Mouse (Mus musculus) liver, embryonic 14.5 days (tissue): ENCODE results near the gene Rab3c. TPM values are rescaled to one million over a fixed set of nuclear protein-coding genes. Genes with fewer than 3 reads are reported as not detected.

Experiments used
- ATAC-seq: fragments of 200-750 bp; cut with Nextera tagmentation; 2 replicates; pipeline ENCODE4 v1.8.0; 2017; ENCODE audit warnings: moderate number of reproducible peaks, mild to moderate bottlenecking, moderate library complexity; ENCODE audit not compliant: insufficient read depth
- DNase-seq, 3 experiments: peaks; one replicate each; pipeline ENCODE4 v3.0.0-alpha.2; 2012 to 2013; ENCODE audit warnings: low read depth in 3 of 3, low spot score in 3 of 3
- H3K27ac ChIP-seq: fragments of 300-500 bp; sonication (generic); 2 replicates; pipeline ENCODE4 v1.5.1; 2014; ENCODE audit warnings: moderate library complexity, mild to moderate bottlenecking, control low read depth, inconsistent platforms
- H3K27me3 ChIP-seq: fragments of 300-500 bp; sonication (generic); 2 replicates; pipeline ENCODE4 v1.6.1; 2014; ENCODE audit warnings: mild to moderate bottlenecking, low read length, moderate library complexity; ENCODE audit not compliant: control insufficient read depth, insufficient read depth
- H3K36me3 ChIP-seq: fragments of 300-500 bp; sonication (generic); replicated peaks from 2 replicates; pipeline ENCODE4 v1.6.1; 2014; ENCODE audit warnings: low read depth; ENCODE audit not compliant: control insufficient read depth, insufficient read depth
- H3K4me1 ChIP-seq, 2 experiments: fragments of 200-500 bp in 1 of 2; fragments of 300-500 bp in 1 of 2; sonication (generic) in 1 of 2; replicated peaks; 2 replicates each; pipeline ENCODE4 v1.6.1; 2012 to 2014; ENCODE audit warnings: antibody characterized with exemption in 1 of 2, inconsistent platforms in 1 of 2, low read length in 1 of 2; ENCODE audit not compliant: control insufficient read depth in 2 of 2, insufficient read depth in 2 of 2
- H3K4me2 ChIP-seq: fragments of 300-500 bp; sonication (generic); 2 replicates; pipeline ENCODE4 v1.6.1; 2014; ENCODE audit warnings: low read depth, mild to moderate bottlenecking, control low read depth, moderate library complexity
- H3K4me3 ChIP-seq, 2 experiments: fragments of 200-500 bp in 1 of 2; fragments of 300-500 bp in 1 of 2; sonication (generic) in 1 of 2; 2 replicates each; pipeline ENCODE4 v1.5.1; 2012 to 2014; ENCODE audit warnings: low read depth in 2 of 2, low read length in 2 of 2, mild to moderate bottlenecking in 2 of 2, control low read depth in 1 of 2, inconsistent platforms in 1 of 2, moderate library complexity in 1 of 2; ENCODE audit not compliant: insufficient read depth in 1 of 2
- H3K9ac ChIP-seq: fragments of 300-500 bp; sonication (generic); replicated peaks from 2 replicates; pipeline ENCODE4 v1.6.1; 2014; ENCODE audit warnings: mild to moderate bottlenecking, control low read depth, moderate library complexity
- H3K9me3 ChIP-seq: fragments of 300-500 bp; sonication (generic); 2 replicates; pipeline ENCODE4 v1.6.1; 2016; ENCODE audit warnings: low read length, mixed read lengths; ENCODE audit not compliant: control insufficient read depth
- CTCF ChIP-seq: IDR thresholded peaks from 2 replicates; pipeline ENCODE4 v1.5.1; 2016; ENCODE audit warnings: antibody characterized with exemption, low read depth, control low read depth
- EP300 ChIP-seq: IDR thresholded peaks from 2 replicates; pipeline ENCODE4 v1.6.1; 2016; ENCODE audit warnings: antibody characterized with exemption, low read depth
- WGBS: fragments of 180-500 bp; shearing (Covaris S2); extraction: QIAGEN DNeasy Blood & Tissue Kit; methylation state at CpG from one replicate; pipeline ENCODE4 v1.1.7; 2014; ENCODE audit not compliant: insufficient replicate concordance; 5-methylcytosine and 5-hydroxymethylcytosine counted together
- polyA plus RNA-seq, 2 experiments: library from polyadenylated mRNA; depleted of rRNA in 1 of 2; stranded (reverse) in 1 of 2; unstranded in 1 of 2; fragments of >200 nt; fragmentation: Nextera tagmentation in 1 of 2; extraction: Ambion mirVana in 1 of 2; gene quantifications; 2 replicates each; pipeline versions ENCODE4 v1.2.1 to v1.2.3; 2012 to 2014

The Rab3c gene
- polyA plus RNA-seq, 2 experiments: under 0.01 TPM; not detected in 1

GRCm38 (mm10) chr13:110158588-110159519 lies 121.9 kb downstream of the Rab3c start:
- no peak overlapping the region for H3K27ac ChIP-seq
- ATAC-seq (no peak), DNase-seq (no peak)
- H3K4me3 ChIP-seq: no peak overlapping the region
- 58% methylated on average over 7 of the region's 7 CpGs for WGBS
- H3K36me3 ChIP-seq: no peaks in the 10 kb centered on the region
- no peaks in the 10 kb centered on the region for H3K27me3 ChIP-seq
- no peaks in the 10 kb centered on the region for H3K9me3 ChIP-seq
- no peaks in the 10 kb centered on the region for H3K4me1 ChIP-seq
- H3K4me2 ChIP-seq: no peak overlapping the region
- no peak overlapping the region for H3K9ac ChIP-seq
- TF ChIP-seq EP300 (no peak), CTCF (no peak)

- Histone ChIP-seq H3K4me2 (no peak overlapping the region), H3K36me3 (no peaks in the 10 kb centered on the region), H3K4me3 (no peak overlapping the region), H3K27me3 (no peaks in the 10 kb centered on the region), H3K9me3 (no peaks in the 10 kb centered on the region), H3K27ac (no peak overlapping the region), H3K9ac (no peak overlapping the region), H3K4me1 (no peaks in the 10 kb centered on the region)
- TF ChIP-seq EP300 (no peak), CTCF (no peak)
- DNase-seq (no peak), ATAC-seq (no peak)
- WGBS: 36% methylated on average over 3 of the region's 3 CpGs
These were observed 135.3 kb downstream of the Rab3c start for GRCm38 (mm10) chr13:110145545-110145944.

- Histone ChIP-seq H3K27me3 (no peaks in the 10 kb centered on the region), H3K9me3 (no peaks in the 10 kb centered on the region), H3K4me2 (no peak overlapping the region), H3K27ac (no peak overlapping the region), H3K36me3 (no peaks in the 10 kb centered on the region), H3K9ac (no peak overlapping the region), H3K4me1 (no peaks in the 10 kb centered on the region), H3K4me3 (no peak overlapping the region)
- WGBS: 50% methylated on average over 8 of the region's 8 CpGs
- no peak for TF ChIP-seq CTCF
- no peak for TF ChIP-seq EP300
- ATAC-seq: no peak
- no peak for DNase-seq
These were observed 135.8 kb downstream of the Rab3c start for GRCm38 (mm10) chr13:110145019-110145418.

- H3K27ac ChIP-seq: no peak overlapping the region
- no peak overlapping the region for H3K9ac ChIP-seq
- 61% methylated on average over 5 of the region's 5 CpGs for WGBS
- H3K9me3 ChIP-seq: no peaks in the 10 kb centered on the region
- no peaks in the 10 kb centered on the region for H3K36me3 ChIP-seq
- no peak overlapping the region for H3K4me2 ChIP-seq
- no peaks in the 10 kb centered on the region for H3K27me3 ChIP-seq
- no peak for TF ChIP-seq CTCF
- no peak for TF ChIP-seq EP300
- ATAC-seq (no peak), DNase-seq (no peak)
- no peak overlapping the region for H3K4me3 ChIP-seq
- no peaks in the 10 kb centered on the region for H3K4me1 ChIP-seq
These were observed 141.5 kb downstream of the Rab3c start for GRCm38 (mm10) chr13:110139339-110139738.

GRCm38 (mm10) chr13:110138644-110139043 lies 142.2 kb downstream of the Rab3c start:
- Histone ChIP-seq H3K4me1 (no peaks in the 10 kb centered on the region), H3K4me2 (no peak overlapping the region), H3K27ac (no peak overlapping the region), H3K27me3 (no peaks in the 10 kb centered on the region), H3K4me3 (no peak overlapping the region), H3K9ac (no peak overlapping the region), H3K9me3 (no peaks in the 10 kb centered on the region), H3K36me3 (no peaks in the 10 kb centered on the region)
- no peak for DNase-seq
- 54% methylated on average over 5 of the region's 5 CpGs for WGBS
- no peak for ATAC-seq
- TF ChIP-seq EP300 (no peak), CTCF (no peak)
